Mouse (Mus musculus): ENCODE measurements around the gene Olfr1221. TPM values are rescaled to one million over a fixed set of nuclear protein-coding genes. Genes with fewer than 3 reads are reported as not detected.

The Olfr1221 gene
- total RNA-seq (2023), result not detected

GRCm38 (mm10) chr2:89117183-89117582, at the start of gene Olfr1221:
Gene Olfr1221 (minus strand): TSS chr2:89117283.

DNA sequence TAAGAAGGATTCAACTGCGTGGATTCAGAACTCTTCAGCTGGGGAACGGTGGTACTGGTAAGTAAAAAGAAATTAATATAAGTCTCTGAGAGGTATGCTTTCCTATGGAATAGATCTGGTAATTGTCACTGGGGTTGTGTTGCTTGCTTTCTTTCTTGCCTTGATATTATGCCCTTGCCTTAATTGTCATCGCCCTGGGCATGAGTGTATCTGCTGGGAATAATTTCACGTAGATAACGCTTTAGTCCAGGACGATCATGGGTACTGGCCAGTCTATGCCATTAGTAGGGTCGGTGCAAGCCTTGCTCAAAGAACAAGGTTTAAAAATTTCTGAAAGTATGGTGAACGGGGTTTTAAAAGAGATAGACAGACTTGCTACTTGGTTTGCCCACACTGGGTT, 46.9 kb upstream of the Olfr1221 start, which contains the start of gene Olfr1224-ps1:
Gene Olfr1224-ps1 (minus strand): TSS at position 101 of the 400 bp plus-strand sequence.

GRCm38 (mm10) chr2:89151460-89151859, 34.4 kb upstream of the Olfr1221 start, which contains the start of gene Olfr1223:
Gene Olfr1223 (minus strand): TSS chr2:89151560.

DNA sequence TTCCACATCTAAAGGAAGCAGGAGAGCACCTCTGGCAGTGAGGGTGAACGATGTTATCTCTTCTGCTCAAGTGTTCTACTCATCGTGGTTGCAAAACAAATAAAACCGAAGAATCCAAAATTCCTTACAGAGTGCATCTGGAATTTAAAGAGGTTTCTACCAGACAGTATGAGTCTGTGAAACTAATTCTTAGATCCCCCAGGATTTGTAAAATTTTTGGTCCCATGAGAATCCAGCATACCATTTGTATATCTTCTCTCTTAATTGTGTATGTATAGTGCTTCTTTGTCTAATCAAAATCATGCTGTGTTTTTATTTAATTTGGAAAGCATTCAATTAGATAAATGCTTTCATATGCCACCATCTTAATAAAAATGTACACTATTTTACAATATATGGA, 15.9 kb upstream of the Olfr1221 start, which contains the start of gene Olfr1222:
Gene Olfr1222 (minus strand): TSS at position 101 of the 400 bp plus-strand sequence.

DNA sequence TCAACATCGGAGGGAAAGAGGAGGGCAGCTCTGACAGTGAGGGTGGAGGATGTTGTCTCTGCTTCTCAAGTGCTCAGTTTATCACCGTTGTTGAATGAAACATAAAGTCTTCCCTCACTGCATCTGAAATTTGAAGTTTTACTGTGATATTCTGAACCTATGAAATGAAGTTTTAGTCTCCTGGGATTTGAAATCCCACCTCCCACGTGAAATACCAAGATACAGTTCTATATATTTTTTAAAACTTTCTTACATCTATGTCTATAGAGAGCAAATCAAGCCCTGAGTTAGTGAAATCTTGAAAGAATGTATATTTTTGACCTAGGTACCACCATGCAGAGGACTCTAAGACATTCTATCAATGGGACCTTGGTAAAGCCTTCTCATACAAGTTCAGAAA, 10.3 kb downstream of the Olfr1221 start, which contains the start of gene Olfr1220:
Gene Olfr1220 (minus strand): TSS at position 101 of the 400 bp plus-strand sequence.

GRCm38 (mm10) chr2:89083413-89083812, 33.7 kb downstream of the Olfr1221 start, which contains the start of gene Olfr1219:
Gene Olfr1219 (minus strand): TSS chr2:89083513.

DNA sequence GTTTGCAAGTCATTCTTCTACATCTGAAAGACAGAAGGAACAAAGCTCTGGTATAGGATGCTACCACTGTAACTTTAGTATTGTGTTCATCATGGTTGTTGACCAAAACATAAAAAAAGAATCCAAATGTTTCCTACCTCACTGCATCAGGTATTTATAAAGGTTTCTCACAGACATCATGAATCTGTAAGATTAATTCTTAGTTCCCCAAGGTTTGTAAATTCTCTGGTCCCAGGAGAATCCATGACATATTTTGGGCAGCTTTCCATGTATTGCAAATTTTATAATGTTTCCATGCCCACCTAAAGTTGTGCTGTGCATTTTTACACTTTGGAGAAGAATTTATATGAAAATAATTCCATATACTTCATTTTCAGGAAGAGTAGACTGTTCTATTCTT, 56.0 kb downstream of the Olfr1221 start, which contains the start of gene Olfr1218:
Gene Olfr1218 (minus strand): TSS at position 101 of the 400 bp plus-strand sequence.

Other genes with a start within 250 kb of the Olfr1221 start
- not detected for gene Olfr1208, start 215.0 kb downstream of the Olfr1221 start, total RNA-seq (2023)
- not detected for gene Olfr1209, start 202.1 kb downstream of the Olfr1221 start, total RNA-seq (2023)
- not detected for gene Olfr1211, start 179.2 kb downstream of the Olfr1221 start, total RNA-seq (2023)
- not detected for gene Olfr1212, start 163.3 kb downstream of the Olfr1221 start, total RNA-seq (2023)
- not detected for gene Gm13762, start 137.0 kb downstream of the Olfr1221 start, total RNA-seq (2023)
- not detected for gene Olfr1214, start 124.6 kb downstream of the Olfr1221 start, total RNA-seq (2023)
- not detected for gene Olfr1215, start 110.3 kb downstream of the Olfr1221 start, total RNA-seq (2023)
- gene Olfr1216, start 98.9 kb downstream of the Olfr1221 start, total RNA-seq (2023), result not detected
- not detected for gene Olfr1217, start 85.2 kb downstream of the Olfr1221 start, total RNA-seq (2023)
- gene Olfr1218, start 56.1 kb downstream of the Olfr1221 start, total RNA-seq (2023), result not detected
- gene Olfr1219, start 33.8 kb downstream of the Olfr1221 start, total RNA-seq (2023), result not detected
- not detected for gene Olfr1220, start 10.4 kb downstream of the Olfr1221 start, total RNA-seq (2023)
- gene Olfr1222, start 15.8 kb upstream of the Olfr1221 start, total RNA-seq (2023), result not detected
- not detected for gene Olfr1223, start 34.3 kb upstream of the Olfr1221 start, total RNA-seq (2023)
- not detected for gene Olfr1224-ps1, start 46.8 kb upstream of the Olfr1221 start, total RNA-seq (2023)
- gene Olfr1225, start 57.4 kb upstream of the Olfr1221 start, total RNA-seq (2023), result not detected
- not detected for gene Olfr1226, start 82.8 kb upstream of the Olfr1221 start, total RNA-seq (2023)
- gene Olfr1228, start 136.8 kb upstream of the Olfr1221 start, total RNA-seq (2023), result not detected
- gene Olfr1229, start 170.7 kb upstream of the Olfr1221 start, total RNA-seq (2023), result not detected
- not detected for gene Olfr1230, start 180.0 kb upstream of the Olfr1221 start, total RNA-seq (2023)
- not detected for gene Olfr1231, start 189.8 kb upstream of the Olfr1221 start, total RNA-seq (2023)
- gene Olfr1232, start 212.4 kb upstream of the Olfr1221 start, total RNA-seq (2023), result not detected
- not detected for gene Olfr1233, start 225.1 kb upstream of the Olfr1221 start, total RNA-seq (2023)
- gene Olfr1234, start 247.6 kb upstream of the Olfr1221 start, total RNA-seq (2023), result not detected